Mouse (Mus musculus) small intestine, adult 2 months (tissue): ENCODE data around the gene Asic2. TPM values are rescaled to one million over a fixed set of nuclear protein-coding genes. Genes with fewer than 3 reads are reported as not detected.

Experiments used
- H3K27ac ChIP-seq: fragments of 200-500 bp; 2 replicates; pipeline ENCODE4 v1.5.1; 2012; ENCODE audit warnings: low read depth, low read length, control low read depth, inconsistent platforms; ENCODE audit not compliant: insufficient read depth
- H3K27me3 ChIP-seq: fragments of 200-500 bp; 2 replicates; pipeline ENCODE4 v1.6.1; 2012; ENCODE audit warnings: mild to moderate bottlenecking, moderate library complexity, low read length, inconsistent platforms; ENCODE audit not compliant: control insufficient read depth, insufficient read depth
- H3K36me3 ChIP-seq: fragments of 200-500 bp; 2 replicates; pipeline ENCODE4 v1.6.1; 2012; ENCODE audit warnings: mild to moderate bottlenecking, low read length, control low read depth, inconsistent platforms; ENCODE audit not compliant: control insufficient read depth, insufficient read depth
- H3K4me1 ChIP-seq: fragments of 200-500 bp; 2 replicates; pipeline ENCODE4 v1.6.1; 2012; ENCODE audit warnings: low read length, inconsistent platforms, mixed read lengths; ENCODE audit not compliant: control insufficient read depth, insufficient read depth, insufficient read length
- H3K4me3 ChIP-seq: fragments of 200-500 bp; 2 replicates; pipeline ENCODE4 v1.5.1; 2012; ENCODE audit warnings: low read depth, mild to moderate bottlenecking, control low read depth, inconsistent platforms, low read length, moderate library complexity
- CTCF ChIP-seq: fragments of 200-500 bp; IDR thresholded peaks from 2 replicates; pipeline ENCODE4 v1.5.1; 2012; ENCODE audit warnings: low read depth, mild to moderate bottlenecking, control low read depth, inconsistent platforms, low read length, moderate library complexity, mixed read lengths; ENCODE audit not compliant: insufficient replicate concordance, insufficient read length; ENCODE audit errors: extremely low read depth
- POLR2A ChIP-seq: fragments of 200-500 bp; IDR thresholded peaks from 2 replicates; pipeline ENCODE4 v1.6.1; 2012; ENCODE audit warnings: low read depth, mild to moderate bottlenecking, control low read depth, inconsistent platforms, low read length, moderate library complexity
- WGBS: fragments of 180-500 bp; shearing (Covaris S2); methylation state at CpG from one replicate; pipeline ENCODE4 v1.1.7; 2018; 5-methylcytosine and 5-hydroxymethylcytosine counted together
- polyA plus RNA-seq: library from polyadenylated mRNA; depleted of rRNA; stranded (reverse); fragments of >200 nt; gene quantifications from 2 replicates; pipeline ENCODE4 v1.2.3, GENCODE M21; 2012

Gene Asic2
- polyA plus RNA-seq, 1 experiment: 1.4 TPM

GRCm38 (mm10) chr11:80967544-80967943 lies 1000.7 kb downstream of the Asic2 start:
- H3K27ac ChIP-seq: no peak overlapping the region
- H3K4me1 ChIP-seq: no peaks in the 10 kb centered on the region
- TF ChIP-seq CTCF: no peak
- H3K36me3 ChIP-seq: no peaks in the 10 kb centered on the region
- WGBS: 39% methylated on average over 5 of the region's 5 CpGs
- no peak overlapping the region for H3K4me3 ChIP-seq
- H3K27me3 ChIP-seq: no peaks in the 10 kb centered on the region

DNA sequence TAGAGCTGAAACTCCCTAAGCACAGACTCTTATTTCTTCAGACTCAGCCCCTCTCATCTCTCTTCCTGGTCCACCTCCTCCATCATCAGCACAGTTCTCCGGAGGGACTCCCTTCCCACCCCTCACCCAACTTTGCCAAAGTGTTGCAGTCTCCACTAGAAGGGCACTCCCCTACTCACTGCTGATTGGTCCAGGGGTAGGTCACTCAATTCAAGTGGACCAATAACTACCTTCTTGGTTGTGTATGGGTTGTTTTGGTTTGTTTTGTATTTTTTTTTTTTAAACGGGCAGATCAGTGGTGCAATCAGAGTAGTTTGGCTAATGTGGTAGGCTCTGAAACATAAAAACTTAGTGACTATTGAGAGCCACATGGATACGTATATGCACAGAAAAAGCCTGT lies 1002.2 kb downstream of the Asic2 start:
- Histone ChIP-seq H3K4me3 (no peak overlapping the region), H3K4me1 (no peaks in the 10 kb centered on the region), H3K27ac (no peak overlapping the region), H3K27me3 (no peaks in the 10 kb centered on the region), H3K36me3 (no peaks in the 10 kb centered on the region)
- TF ChIP-seq POLR2A: no peak
- TF ChIP-seq CTCF: no peak
- WGBS: 53% methylated on average over 3 of the region's 3 CpGs

DNA sequence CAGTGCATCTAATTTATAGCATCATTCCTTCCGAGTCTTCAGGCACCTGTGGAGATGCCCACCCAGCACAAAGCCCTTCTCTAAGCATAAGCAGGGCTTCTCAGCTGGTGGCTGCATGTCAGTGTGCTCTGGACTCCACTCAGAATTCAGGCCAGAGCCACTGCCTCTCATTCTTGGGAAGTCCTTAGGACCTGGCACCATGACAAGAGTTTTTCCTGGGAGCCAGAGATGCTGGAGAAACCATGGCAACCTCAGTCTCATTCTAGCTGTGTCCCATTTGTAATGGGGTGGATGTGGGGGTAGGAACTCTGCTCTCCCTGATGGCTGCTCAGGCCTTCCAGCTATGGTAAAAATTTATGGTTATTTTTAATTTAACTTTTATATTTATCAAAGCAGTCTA lies 1006.9 kb downstream of the Asic2 start:
- 64% methylated on average over 1 of the region's 1 CpGs for WGBS

GRCm38 (mm10) chr11:80958086-80958671 lies 1010.1 kb downstream of the Asic2 start:
- no peaks in the 10 kb centered on the region for H3K4me1 ChIP-seq
- H3K36me3 ChIP-seq: no peaks in the 10 kb centered on the region
- TF ChIP-seq CTCF: no peak
- TF ChIP-seq POLR2A: no peak
- no peak overlapping the region for H3K4me3 ChIP-seq
- WGBS: 4% methylated on average over 16 of the region's 16 CpGs
- H3K27me3 ChIP-seq: peaks cover 3% of the 10 kb centered on the region; the same call in 1 of the 2 replicates
- H3K27ac ChIP-seq: no peak overlapping the region

More for the DNA sequence above, 1006.9 kb downstream of the Asic2 start:
- H3K4me3 ChIP-seq: no peak overlapping the region
- TF ChIP-seq CTCF: no peak
- TF ChIP-seq POLR2A: no peak
- no peaks in the 10 kb centered on the region for H3K4me1 ChIP-seq
- H3K27ac ChIP-seq: no peak overlapping the region
- H3K36me3 ChIP-seq: no peaks in the 10 kb centered on the region
- peaks cover 3% of the 10 kb centered on the region; the same call in 1 of the 2 replicates for H3K27me3 ChIP-seq

GRCm38 (mm10) chr11:80955915-80956314 lies 1012.3 kb downstream of the Asic2 start:
- TF ChIP-seq CTCF: no peak
- no peak for TF ChIP-seq POLR2A
- H3K4me1 ChIP-seq: no peaks in the 10 kb centered on the region
- H3K27ac ChIP-seq: no peak overlapping the region
- 70% methylated on average over 6 of the region's 6 CpGs for WGBS
- peaks cover 3% of the 10 kb centered on the region; the same call in 1 of the 2 replicates for H3K27me3 ChIP-seq
- H3K36me3 ChIP-seq: no peaks in the 10 kb centered on the region
- H3K4me3 ChIP-seq: no peak overlapping the region

DNA sequence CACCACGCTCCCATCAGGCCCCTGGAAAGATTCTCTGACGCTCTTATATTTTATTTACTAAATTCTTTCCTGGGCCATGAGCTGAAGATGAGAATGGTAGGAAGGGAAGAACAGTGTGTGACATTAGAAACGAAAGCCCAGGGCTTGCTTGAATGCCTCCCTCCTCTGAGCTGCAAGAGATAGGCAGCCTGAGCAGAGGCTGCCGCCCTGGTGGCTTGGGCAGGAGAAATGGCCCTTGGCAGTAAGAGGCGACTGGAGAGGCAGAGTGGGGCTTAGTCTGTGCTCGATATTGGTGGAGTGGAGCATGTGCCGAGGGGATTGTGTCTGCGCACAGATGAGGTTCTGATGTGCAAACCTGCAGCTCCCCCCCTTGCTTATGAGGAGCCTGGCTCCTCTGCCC lies 1014.1 kb downstream of the Asic2 start:
- no peak for TF ChIP-seq POLR2A
- TF ChIP-seq CTCF: no peak
- Histone ChIP-seq H3K27me3 (peaks cover 3% of the 10 kb centered on the region; the same call in 1 of the 2 replicates), H3K36me3 (no peaks in the 10 kb centered on the region), H3K4me3 (no peak overlapping the region), H3K27ac (no peak overlapping the region), H3K4me1 (no peaks in the 10 kb centered on the region)
- 72% methylated on average over 8 of the region's 8 CpGs for WGBS

- WGBS: 58% methylated on average over 11 of the region's 11 CpGs
- no peaks in the 10 kb centered on the region for H3K36me3 ChIP-seq
- no peak for TF ChIP-seq POLR2A
- TF ChIP-seq CTCF: no peak
These were observed 1019.1 kb downstream of the Asic2 start for GRCm38 (mm10) chr11:80949068-80949738.

More at GRCm38 (mm10) chr11:80949068-80949738, 1019.1 kb downstream of the Asic2 start:
- Histone ChIP-seq H3K4me3 (no peak overlapping the region), H3K4me1 (no peaks in the 10 kb centered on the region), H3K27ac (no peak overlapping the region), H3K27me3 (no peaks in the 10 kb centered on the region)
